Mouse (Mus musculus): ENCODE data around the gene Cux2.
A peak's percentile ranks its signal among the peaks of the same experiment; 100 is the strongest.

The Cux2 gene

DNA sequence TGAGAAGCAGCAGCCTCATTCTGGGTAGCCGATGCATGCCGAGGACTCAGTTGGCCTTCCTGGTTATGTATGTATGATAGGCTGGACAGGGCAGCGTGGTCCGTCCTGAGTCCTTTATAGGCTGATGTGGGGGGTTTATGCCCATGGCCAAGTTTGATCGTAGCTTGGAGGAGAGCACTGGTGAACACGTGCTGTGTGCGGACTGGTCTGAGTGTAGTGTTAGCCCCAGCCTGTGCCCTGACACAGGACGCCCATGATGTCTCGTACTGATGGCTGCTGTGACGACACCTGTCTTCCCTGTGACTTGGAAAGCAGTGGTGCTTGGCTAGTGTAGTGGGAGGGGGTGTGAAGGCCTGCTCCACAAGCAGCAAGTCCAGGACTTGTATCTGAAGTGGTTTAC is 236.2 kb downstream of the Cux2 start:
- peak; percentile 33 for DNase-seq

DNA sequence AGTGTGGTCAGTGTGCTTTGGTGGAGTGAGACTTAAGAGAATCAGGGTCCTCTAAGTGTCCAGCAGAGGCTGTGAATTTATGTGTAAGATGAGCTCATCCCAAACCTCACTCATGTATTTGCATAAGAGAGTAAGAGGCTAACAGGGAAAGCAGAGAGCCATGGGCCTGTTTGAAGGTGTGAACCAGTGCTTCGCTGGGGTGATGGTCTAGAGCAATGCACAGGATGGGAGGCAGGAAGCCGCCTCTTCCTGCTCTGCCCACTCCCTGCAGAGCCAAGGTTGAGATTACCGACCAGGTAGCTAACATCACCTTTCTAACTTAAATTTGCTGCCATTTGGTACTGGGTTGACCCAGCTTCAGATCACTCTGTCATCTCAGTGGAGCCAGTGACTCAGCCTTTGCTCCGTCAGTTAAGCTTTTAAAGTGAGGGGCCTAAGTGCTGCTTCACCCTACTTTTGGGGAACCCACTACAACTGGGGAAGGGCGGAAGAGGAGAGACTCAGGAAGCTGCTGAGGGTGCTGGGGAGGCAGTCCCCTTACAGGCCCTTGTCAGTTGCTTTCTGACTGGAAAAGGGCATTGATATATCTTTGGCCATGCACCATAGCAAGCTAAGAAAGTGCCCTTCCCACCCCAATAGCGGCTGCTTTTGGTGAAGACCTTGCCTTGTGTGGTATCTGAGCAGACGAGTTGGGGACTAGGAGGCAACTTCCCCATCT is 237.2 kb downstream of the Cux2 start:
- no peak for DNase-seq

DNA sequence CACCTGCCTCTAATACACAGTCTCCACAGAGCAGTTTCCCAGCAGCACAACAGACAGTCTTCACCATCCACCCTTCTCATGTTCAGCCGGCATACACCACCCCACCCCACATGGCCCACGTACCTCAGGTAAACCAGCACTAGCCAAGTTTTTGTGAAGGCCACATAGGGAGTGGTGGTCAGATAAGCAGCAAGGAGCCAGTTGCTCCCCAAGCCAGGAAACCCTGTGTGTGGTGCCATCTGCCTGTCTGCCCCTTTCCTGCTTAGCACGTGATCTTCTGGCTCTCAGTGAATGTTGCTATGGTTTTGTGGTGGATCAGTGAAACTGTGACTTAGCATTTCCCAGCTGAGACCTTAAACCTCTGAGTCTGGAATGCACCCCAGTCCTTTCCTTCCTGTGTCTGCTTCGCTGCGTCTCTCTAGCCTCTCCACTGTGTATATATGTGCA is 238.4 kb downstream of the Cux2 start:
- DNase-seq: peak; percentile 68

DNA sequence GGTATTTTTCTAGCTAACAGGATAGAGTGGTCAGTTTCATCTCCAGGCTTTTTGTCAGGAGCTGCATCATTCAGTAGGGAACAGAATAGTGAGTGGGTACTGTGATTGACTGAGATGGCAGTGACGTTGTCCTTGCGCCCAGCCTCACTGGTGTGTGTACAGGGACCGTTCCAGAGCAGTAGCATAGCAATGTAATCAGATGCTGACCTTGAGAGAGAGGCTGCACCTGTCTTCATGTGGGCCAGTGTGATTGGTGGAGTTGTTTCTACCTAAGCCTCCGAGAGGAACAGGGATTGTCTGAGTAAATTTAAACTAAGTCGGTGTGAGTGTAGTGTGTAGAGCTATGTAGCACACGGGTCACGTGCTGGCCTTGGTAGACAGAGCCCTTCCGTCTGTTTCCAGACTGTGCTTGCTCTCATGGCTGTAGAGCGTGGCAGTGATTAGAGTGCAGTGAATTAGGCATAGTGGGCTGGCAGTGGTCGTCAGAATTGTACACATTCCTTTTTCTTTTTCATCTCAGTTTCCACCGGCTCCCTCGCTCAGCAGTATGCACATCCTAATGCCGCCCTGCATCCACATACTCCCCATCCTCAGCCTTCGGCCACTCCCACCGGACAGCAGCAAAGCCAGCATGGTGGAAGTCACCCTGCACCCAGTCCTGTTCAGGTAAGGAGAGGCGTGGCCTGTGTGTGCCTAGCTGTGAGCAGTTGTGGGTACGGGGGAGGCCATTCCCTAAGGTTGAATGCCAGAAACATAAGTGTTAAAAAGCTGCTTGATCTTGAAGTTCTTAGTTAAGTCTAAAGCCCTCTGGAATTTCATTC is 239.4 kb downstream of the Cux2 start:
- peak; percentile 45 for DNase-seq

DNA sequence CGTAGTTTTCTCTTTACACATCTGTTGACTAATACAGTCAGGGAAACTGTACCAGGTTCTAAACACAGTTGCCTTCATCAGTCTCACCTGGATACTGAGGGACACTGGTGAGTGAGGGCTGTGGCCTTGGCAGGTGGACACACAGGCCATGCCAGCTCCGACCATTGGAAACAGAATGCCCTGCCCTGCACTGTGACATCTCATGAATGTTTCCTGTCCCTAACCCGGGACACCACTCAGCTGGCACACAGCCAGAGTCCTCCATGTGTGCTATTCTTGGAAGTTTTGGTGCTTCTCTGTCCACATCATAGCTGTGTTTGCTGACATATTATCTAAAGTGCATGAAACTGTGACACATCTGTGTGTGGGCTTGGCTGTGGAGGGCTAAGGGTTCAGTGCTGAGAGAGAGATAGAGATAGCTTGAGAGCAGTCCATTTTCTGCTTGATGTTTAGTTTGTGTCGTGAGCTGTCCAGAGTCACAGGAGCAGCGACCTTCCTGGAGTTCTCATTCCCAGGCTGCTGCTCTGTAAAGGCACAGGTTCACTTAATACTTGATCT is 240.2 kb downstream of the Cux2 start:
- DNase-seq: peak; percentile 59

DNA sequence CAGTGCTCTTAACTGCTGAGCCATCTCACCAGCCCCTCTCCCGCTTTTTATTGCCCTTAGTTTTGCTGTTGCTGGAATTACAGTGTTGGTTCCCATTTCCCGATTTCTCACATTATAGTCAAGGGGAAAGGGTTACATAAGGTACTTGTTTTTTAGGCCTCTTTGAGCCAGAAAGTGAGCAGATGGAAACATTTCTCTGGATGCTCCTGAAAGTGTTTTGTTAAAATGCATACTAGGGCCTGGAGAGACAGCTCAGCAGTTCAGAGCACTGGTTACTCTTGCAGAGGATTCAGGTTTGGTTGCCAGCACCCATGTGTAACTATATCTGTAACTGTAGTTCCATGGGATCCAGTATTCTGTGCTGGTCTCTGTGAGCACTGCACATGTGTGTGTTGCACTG is 241.7 kb downstream of the Cux2 start:
- DNase-seq: no peak

DNA sequence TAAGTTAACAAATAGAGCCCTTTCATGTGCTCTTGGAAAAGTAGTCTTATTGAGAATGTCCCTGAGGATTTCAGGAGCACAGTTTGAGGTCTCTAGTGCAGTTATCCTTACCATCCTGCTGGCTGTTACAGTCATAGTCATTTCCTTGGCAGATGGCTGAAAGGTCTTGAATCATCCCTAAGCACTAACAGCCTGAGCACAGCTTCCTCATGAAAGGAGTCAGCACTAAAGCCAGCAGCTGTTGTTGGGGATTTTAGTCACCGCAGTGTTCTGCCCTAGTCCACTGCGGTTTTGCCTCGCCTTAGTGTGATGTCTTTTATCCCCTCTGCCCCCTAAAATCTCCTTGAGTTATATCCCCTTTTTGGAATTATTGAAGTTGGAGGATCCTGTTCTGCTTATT is 242.7 kb downstream of the Cux2 start:
- DNase-seq: no peak

All from cerebellum, adult 11-12 months (tissue).